Mouse (Mus musculus) embryonic facial prominence, embryonic 12.5 days (tissue): ENCODE data around the gene Grm7. TPM values are rescaled to one million over a fixed set of nuclear protein-coding genes. Genes with fewer than 3 reads are reported as not detected.

ENCODE experiments used
- ATAC-seq: fragments of 200-750 bp; cut with Nextera tagmentation; 2 replicates; pipeline ENCODE4 v1.8.0; 2017; ENCODE audit not compliant: insufficient number of reproducible peaks, insufficient read depth, low FRiP score, low TSS enrichment
- H3K27ac ChIP-seq: fragments of 300-500 bp; sonication (generic); 2 replicates; pipeline ENCODE4 v1.5.1; 2016; ENCODE audit warnings: mild to moderate bottlenecking
- H3K27me3 ChIP-seq: fragments of 300-500 bp; sonication (generic); 2 replicates; pipeline ENCODE4 v1.6.1; 2016; ENCODE audit warnings: mild to moderate bottlenecking, moderate library complexity
- H3K36me3 ChIP-seq: fragments of 300-500 bp; sonication (generic); 2 replicates; pipeline ENCODE4 v1.6.1; 2016; ENCODE audit warnings: mild to moderate bottlenecking
- H3K4me1 ChIP-seq: fragments of 300-500 bp; sonication (generic); 2 replicates; pipeline ENCODE4 v1.6.1; 2016
- H3K4me2 ChIP-seq: fragments of 300-500 bp; sonication (generic); replicated peaks from 2 replicates; pipeline ENCODE4 v1.6.1; 2016; ENCODE audit warnings: mild to moderate bottlenecking, moderate library complexity
- H3K4me3 ChIP-seq: fragments of 300-500 bp; sonication (generic); 2 replicates; pipeline ENCODE4 v1.5.1; 2016; ENCODE audit warnings: mild to moderate bottlenecking
- H3K9ac ChIP-seq: fragments of 300-500 bp; sonication (generic); 2 replicates; pipeline ENCODE4 v1.6.1; 2016; ENCODE audit warnings: mild to moderate bottlenecking, moderate library complexity
- H3K9me3 ChIP-seq: fragments of 300-500 bp; sonication (generic); 2 replicates; pipeline ENCODE4 v1.6.1; 2016; ENCODE audit warnings: mild to moderate bottlenecking, moderate library complexity
- WGBS: fragments of 180-500 bp; shearing (Covaris S2); methylation state at CpG from one replicate; pipeline ENCODE4 v1.1.7; 2016; 5-methylcytosine and 5-hydroxymethylcytosine counted together
- polyA plus RNA-seq: library from polyadenylated mRNA; unstranded; fragments of >200 nt; fragmentation: Nextera tagmentation; extraction: Ambion mirVana; gene quantifications from 2 replicates; pipeline ENCODE4 v1.2.1, GENCODE M21; 2016

The Grm7 gene
- polyA plus RNA-seq, 1 experiment from 2014 or later = 4.1 TPM

DNA sequence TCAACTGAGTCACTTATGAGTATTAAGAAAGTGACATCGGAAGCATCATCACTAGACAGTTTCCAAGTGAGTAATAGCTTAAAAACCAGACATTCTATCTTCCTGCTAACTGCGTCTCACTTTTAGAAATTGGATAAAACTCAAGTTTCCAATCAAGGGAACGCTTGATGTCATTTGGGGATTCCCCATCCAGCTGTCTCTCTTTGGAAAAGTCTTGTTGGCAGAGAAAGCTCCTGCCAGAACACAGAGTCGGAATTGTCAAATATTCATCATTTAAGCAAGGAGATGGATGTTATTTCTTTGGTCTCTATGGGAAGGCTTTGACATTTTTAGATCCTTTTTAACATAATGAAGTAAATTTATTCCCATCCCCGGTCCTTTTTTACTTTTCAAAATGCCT, 336.6 kb downstream of the Grm7 start:
- 79% methylated on average over 5 of the region's 5 CpGs for WGBS
- H3K9ac ChIP-seq = no peak overlapping the region
- H3K36me3 ChIP-seq = no peaks in the 10 kb centered on the region

DNA sequence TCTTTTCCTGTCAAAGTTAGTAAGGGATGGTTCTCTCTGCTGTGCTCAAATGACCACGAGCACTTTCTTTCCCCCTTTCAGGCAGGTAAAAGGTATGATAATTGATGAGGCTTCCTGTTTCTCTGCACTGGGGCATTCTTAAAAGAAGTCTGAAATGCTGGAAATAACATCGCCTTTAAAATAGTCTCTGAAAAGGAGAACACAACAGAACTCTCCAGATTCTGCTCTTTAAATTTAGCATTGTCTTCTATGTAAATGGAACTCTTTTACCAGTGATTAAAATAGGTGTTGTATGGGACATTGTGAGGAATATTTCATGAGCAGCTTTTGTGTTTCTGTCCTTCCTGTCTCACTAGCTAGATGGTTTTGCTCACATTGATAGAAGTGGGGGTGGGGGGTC, 393.7 kb downstream of the Grm7 start:
- no peaks in the 10 kb centered on the region for H3K4me1 ChIP-seq
- H3K9ac ChIP-seq = no peak overlapping the region
- no peak overlapping the region for H3K27ac ChIP-seq
- no peaks in the 10 kb centered on the region for H3K36me3 ChIP-seq
- H3K9me3 ChIP-seq = no peaks in the 10 kb centered on the region
- no peak for ATAC-seq
- no peaks in the 10 kb centered on the region for H3K27me3 ChIP-seq
- H3K4me2 ChIP-seq = no peak overlapping the region
- no peak overlapping the region for H3K4me3 ChIP-seq
- WGBS = 64% methylated on average over 2 of the region's 2 CpGs

More for the DNA sequence above, 336.6 kb downstream of the Grm7 start:
- H3K4me3 ChIP-seq = no peak overlapping the region
- H3K27me3 ChIP-seq = no peaks in the 10 kb centered on the region
- ATAC-seq = no peak
- no peak overlapping the region for H3K4me2 ChIP-seq
- no peaks in the 10 kb centered on the region for H3K9me3 ChIP-seq
- no peaks in the 10 kb centered on the region for H3K4me1 ChIP-seq
- no peak overlapping the region for H3K27ac ChIP-seq

DNA sequence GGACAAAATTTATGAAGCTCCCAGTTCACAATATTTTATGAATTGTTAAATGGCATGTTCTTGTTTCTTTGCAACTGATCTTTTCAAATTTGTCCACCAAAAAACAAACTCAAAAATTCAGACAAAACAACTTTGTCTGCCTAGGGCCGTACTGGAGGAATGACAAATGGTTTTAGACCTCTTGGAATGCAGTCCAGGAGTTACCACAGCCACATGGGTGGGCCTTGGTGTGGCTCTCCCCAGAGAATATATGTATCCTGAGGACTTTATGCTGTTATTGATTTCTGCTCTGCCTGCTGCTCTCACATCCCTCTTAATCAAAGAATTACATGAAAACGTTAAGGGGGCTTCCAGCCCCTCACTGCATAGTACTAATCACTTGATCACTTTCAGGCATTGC, 400.5 kb downstream of the Grm7 start:
- Histone ChIP-seq H3K9ac (no peak overlapping the region), H3K36me3 (no peaks in the 10 kb centered on the region), H3K27ac (no peak overlapping the region), H3K4me2 (no peak overlapping the region), H3K4me1 (no peaks in the 10 kb centered on the region), H3K9me3 (no peaks in the 10 kb centered on the region), H3K27me3 (no peaks in the 10 kb centered on the region), H3K4me3 (no peak overlapping the region)
- ATAC-seq = no peak
- 37% methylated on average over 2 of the region's 2 CpGs for WGBS

DNA sequence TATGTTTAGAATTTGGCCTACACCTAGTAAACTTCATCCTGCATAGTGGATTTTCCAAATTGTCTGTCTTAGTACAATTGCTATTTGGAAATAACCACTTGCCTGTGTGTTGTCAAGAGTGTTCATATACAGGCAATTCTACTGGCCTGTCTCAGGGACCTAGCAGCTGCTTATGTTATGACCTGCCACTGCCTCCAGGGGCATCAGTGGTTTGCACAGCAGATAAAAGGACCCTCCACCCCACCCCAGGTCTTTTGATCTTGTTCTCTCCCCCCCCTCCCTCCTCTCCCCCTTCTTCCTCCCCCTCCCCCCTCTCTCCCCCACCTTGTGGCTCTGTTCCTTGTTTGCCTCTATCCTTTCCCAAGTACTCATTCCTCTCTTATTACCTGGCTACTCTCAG, 403.9 kb downstream of the Grm7 start:
- H3K36me3 ChIP-seq = no peaks in the 10 kb centered on the region
- no peak overlapping the region for H3K9ac ChIP-seq
- no peak overlapping the region for H3K27ac ChIP-seq
- H3K4me1 ChIP-seq = no peaks in the 10 kb centered on the region
- H3K27me3 ChIP-seq = no peaks in the 10 kb centered on the region
- no peak overlapping the region for H3K4me3 ChIP-seq
- ATAC-seq = no peak
- no peaks in the 10 kb centered on the region for H3K9me3 ChIP-seq
- no peak overlapping the region for H3K4me2 ChIP-seq

DNA sequence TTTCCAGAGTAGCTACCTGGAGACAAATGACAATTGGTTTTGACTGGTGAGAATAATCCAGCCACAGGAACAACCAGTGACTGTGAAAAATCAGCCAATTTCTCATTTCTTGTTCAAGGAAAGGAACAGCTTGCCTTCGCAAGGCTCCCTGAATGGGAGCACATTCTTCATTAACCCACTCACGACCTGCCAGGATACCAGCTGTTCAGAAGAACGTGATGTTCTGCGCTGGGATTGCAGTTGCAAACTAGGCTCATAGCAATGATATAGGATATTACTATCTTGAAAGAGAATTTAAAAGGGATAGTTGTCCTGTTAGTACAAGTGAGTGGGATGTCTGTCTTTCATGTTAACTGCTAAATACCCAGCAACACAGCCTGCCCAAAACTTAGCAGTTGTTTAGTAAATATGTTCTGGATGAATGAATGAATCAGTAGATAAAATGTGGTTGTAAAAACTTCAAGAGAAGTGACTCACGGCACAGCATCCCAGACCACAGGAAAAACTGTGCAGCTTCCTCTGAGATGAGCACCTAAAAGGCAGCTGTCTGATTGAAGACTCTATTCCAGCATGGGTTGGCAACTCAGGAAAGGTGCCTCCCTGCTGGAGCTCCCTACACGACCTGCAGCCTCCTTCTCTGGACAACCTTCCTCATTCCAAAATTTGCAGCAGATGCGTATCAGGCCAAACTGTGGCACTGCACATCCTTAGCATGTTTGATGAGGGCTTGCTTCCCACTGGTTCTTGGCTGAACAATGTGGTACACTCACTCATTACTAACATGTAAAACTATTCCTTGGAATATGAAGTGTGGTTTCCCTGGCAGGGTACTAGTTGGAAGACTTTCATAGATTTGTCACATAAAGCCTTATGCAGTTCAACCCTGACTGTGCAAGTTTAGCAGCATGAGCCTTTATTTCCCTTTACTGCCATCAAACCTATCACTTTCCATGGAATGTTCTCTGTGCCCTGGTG, 408.9 kb downstream of the Grm7 start:
- Histone ChIP-seq H3K27ac (no peak overlapping the region), H3K9me3 (no peaks in the 10 kb centered on the region), H3K27me3 (no peaks in the 10 kb centered on the region), H3K9ac (no peak overlapping the region), H3K4me1 (no peaks in the 10 kb centered on the region), H3K4me3 (no peak overlapping the region), H3K4me2 (no peak overlapping the region), H3K36me3 (no peaks in the 10 kb centered on the region)
- WGBS = 77% methylated on average over 7 of the region's 7 CpGs
- ATAC-seq = no peak

DNA sequence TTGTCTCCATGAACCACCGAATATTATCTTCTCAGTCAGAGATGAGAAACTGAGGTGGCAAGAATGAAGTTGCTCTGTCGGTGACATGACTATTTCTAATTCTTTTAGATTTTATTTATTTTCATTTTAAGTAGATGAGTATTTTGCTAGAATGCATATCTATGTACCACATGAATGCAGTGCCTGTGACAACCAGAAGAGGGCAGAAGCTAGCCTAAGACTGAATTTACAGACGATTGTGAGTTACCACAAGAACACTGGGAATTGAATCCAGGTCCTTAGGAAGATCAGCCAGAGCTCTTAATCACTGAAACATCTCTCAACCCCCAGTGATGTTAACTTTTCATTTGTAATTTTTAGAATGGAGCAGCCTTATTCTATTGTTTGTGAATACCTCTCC, 412.4 kb downstream of the Grm7 start:
- Histone ChIP-seq H3K4me1 (no peaks in the 10 kb centered on the region), H3K4me2 (no peak overlapping the region), H3K27me3 (no peaks in the 10 kb centered on the region), H3K4me3 (no peak overlapping the region), H3K36me3 (no peaks in the 10 kb centered on the region), H3K27ac (no peak overlapping the region), H3K9me3 (no peaks in the 10 kb centered on the region), H3K9ac (no peak overlapping the region)
- 94% methylated on average over 3 of the region's 3 CpGs for WGBS
- ATAC-seq = no peak

GRCm38 (mm10) chr6:111060004-111060403, 414.6 kb downstream of the Grm7 start:
- Histone ChIP-seq H3K27me3 (no peaks in the 10 kb centered on the region), H3K27ac (no peak overlapping the region), H3K4me1 (no peaks in the 10 kb centered on the region), H3K9me3 (no peaks in the 10 kb centered on the region), H3K36me3 (no peaks in the 10 kb centered on the region), H3K4me3 (no peak overlapping the region), H3K4me2 (no peak overlapping the region), H3K9ac (no peak overlapping the region)
- no peak for ATAC-seq
- WGBS = 85% methylated on average over 4 of the region's 4 CpGs

DNA sequence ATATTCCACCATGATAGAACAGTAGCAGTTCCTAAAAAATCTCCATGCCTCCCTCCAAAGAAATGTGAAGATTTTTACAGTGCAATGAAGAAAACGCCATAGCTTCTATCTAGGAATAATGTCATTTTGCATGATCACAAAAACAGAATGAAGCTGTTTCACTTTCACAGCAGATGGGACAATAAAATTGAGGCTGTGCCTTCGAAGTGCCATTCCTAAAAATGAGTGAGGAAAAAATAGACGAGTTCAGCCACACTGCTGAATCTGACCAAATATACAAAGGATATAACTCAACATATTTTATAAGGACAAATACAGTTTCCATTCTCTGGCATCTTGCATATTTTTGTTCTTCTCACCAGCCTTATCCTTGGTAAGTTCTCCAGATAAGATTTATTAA, 439.2 kb downstream of the Grm7 start:
- Histone ChIP-seq H3K36me3 (no peaks in the 10 kb centered on the region), H3K27ac (no peak overlapping the region), H3K9me3 (no peaks in the 10 kb centered on the region), H3K4me2 (no peak overlapping the region), H3K4me1 (no peaks in the 10 kb centered on the region), H3K27me3 (no peaks in the 10 kb centered on the region), H3K4me3 (no peak overlapping the region), H3K9ac (no peak overlapping the region)
- 89% methylated on average over 3 of the region's 3 CpGs for WGBS
- no peak for ATAC-seq

DNA sequence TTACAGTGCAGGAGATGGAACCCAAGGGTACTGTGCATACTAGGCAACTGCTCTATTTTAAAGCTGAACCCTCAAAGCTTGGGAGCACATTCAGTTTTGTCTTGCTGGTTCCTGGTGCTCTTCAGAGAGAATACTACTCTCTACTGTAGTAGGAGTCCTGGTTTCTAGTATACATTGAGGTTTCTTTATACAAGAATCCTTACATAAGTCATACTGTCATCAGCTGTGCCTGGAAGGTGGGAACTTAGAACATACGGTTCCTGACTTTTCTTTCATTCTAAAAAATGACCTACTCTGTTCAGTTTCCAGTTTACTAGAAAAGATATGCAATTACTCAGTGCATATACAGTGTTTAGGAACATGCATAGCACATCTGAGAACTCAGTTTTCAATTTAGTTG, 449.4 kb downstream of the Grm7 start:
- Histone ChIP-seq H3K4me3 (no peak overlapping the region), H3K9me3 (no peaks in the 10 kb centered on the region), H3K27me3 (no peaks in the 10 kb centered on the region), H3K36me3 (no peaks in the 10 kb centered on the region), H3K27ac (no peak overlapping the region), H3K9ac (no peak overlapping the region), H3K4me1 (no peaks in the 10 kb centered on the region), H3K4me2 (no peak overlapping the region)
- 89% methylated on average over 1 of the region's 1 CpGs for WGBS
- ATAC-seq = no peak

DNA sequence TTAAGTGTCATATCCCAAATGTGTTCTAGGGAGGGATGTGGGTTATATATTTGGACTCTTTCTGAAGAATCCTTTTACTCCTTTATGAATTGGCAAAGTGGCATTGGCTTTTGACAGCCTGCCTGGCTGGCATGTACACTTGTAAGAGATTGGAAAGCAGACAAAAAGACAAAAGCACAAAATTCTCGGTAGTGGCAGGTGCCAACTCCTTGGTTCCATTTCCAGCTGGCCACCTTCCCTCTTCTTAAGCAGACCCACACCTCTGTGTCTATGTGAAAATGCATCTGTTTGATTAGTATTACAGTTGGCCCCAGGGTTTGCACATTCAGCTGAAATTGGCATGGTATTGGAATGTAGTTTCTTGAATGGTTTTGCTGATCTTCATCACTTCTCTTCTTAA, 460.1 kb downstream of the Grm7 start:
- Histone ChIP-seq H3K27me3 (no peaks in the 10 kb centered on the region), H3K9ac (no peak overlapping the region), H3K4me1 (no peaks in the 10 kb centered on the region), H3K36me3 (no peaks in the 10 kb centered on the region), H3K27ac (no peak overlapping the region), H3K4me2 (no peak overlapping the region), H3K4me3 (no peak overlapping the region), H3K9me3 (no peaks in the 10 kb centered on the region)
- no peak for ATAC-seq
- 84% methylated on average over 1 of the region's 1 CpGs for WGBS

GRCm38 (mm10) chr6:111161037-111161436, 515.7 kb downstream of the Grm7 start:
- no peak for ATAC-seq
- no peaks in the 10 kb centered on the region for H3K9me3 ChIP-seq
- H3K4me3 ChIP-seq = no peak overlapping the region
- no peak overlapping the region for H3K9ac ChIP-seq
- 77% methylated on average over 1 of the region's 1 CpGs for WGBS
- no peaks in the 10 kb centered on the region for H3K4me1 ChIP-seq
- H3K4me2 ChIP-seq = no peak overlapping the region
- no peak overlapping the region for H3K27ac ChIP-seq
- no peaks in the 10 kb centered on the region for H3K36me3 ChIP-seq
- H3K27me3 ChIP-seq = no peaks in the 10 kb centered on the region

GRCm38 (mm10) chr6:111195333-111195732, 550.0 kb downstream of the Grm7 start:
- no peaks in the 10 kb centered on the region for H3K27me3 ChIP-seq
- H3K9ac ChIP-seq = no peak overlapping the region
- H3K4me3 ChIP-seq = no peak overlapping the region
- H3K4me1 ChIP-seq = no peaks in the 10 kb centered on the region
- no peaks in the 10 kb centered on the region for H3K36me3 ChIP-seq
- no peaks in the 10 kb centered on the region for H3K9me3 ChIP-seq
- WGBS = 92% methylated on average over 3 of the region's 3 CpGs
- ATAC-seq = no peak
- no peak overlapping the region for H3K4me2 ChIP-seq
- no peak overlapping the region for H3K27ac ChIP-seq
